Mouse (Mus musculus) MN1 (cell line): Measurements from ENCODE around the gene Uvrag.

Source experiments
- DNase-seq: peaks from one replicate; pipeline ENCODE4 v3.0.0-alpha.2; 2016; ENCODE audit warnings: low spot score

Uvrag gene

GRCm38 (mm10) chr7:99059934-99060333 lies 81.0 kb downstream of the Uvrag start:
- no peak for DNase-seq

GRCm38 (mm10) chr7:99057053-99057630 lies 83.8 kb downstream of the Uvrag start:
- peak; percentile 76 for DNase-seq

- DNase-seq, result no peak
Observed at GRCm38 (mm10) chr7:99053626-99054025, 87.3 kb downstream of the Uvrag start.

DNA sequence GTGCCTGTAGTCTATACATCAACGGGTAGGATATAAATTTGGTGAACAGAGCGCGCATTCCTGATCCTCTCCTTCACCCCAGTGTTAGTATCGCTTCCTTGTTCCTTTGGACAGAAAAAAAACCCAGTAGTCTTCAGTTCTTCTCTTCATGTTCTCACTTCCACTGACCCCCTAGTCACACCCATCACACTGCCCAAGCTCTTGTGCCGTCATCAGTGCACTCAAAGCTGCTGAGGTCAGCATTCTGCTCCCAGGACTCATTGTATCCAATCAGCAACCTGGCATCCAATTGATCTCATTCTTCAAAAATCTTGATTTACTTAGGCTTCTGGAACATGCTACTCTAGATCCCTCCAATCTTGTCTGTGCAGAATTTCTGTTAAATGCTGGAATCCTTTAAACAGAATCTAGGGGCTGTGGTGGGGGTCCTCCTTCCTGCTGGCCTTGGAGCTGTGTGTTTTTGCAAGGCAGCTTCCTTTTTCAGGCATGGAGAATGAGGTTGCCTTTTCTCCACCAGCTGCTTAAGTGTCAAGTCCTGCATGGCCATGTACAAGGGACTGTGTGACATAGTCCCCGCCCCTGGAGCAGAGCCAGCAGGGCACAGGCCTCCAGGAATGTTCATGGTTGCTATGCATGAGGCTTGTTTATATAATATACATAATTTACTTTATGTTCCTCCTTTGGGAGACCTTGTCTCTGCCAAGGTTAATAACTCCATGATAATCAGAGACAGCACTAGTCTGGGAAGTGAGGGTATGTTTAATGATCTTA lies 88.3 kb downstream of the Uvrag start:
- DNase-seq, result no peak

- no peak for DNase-seq
Observed at GRCm38 (mm10) chr7:99050882-99051281, 90.1 kb downstream of the Uvrag start.

DNA sequence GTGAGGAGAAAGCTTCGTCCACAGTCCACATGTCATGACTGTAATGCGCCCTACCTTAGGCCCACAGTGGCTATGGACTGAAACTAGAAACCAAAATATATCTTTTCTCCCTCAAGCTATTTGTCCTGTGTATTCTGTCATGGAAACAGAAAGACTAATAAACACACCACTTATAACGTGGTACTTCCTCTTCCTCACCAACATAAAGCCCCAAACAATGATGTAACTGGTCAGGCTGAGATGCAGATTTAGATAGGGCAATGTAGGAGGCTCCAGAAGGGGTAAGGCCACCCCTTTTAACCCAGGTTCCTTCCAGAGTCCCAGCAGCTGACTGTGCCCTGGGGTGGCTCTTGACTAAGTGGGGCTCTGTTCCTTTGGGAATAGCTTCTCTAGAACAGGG lies 91.0 kb downstream of the Uvrag start:
- no peak for DNase-seq

DNA sequence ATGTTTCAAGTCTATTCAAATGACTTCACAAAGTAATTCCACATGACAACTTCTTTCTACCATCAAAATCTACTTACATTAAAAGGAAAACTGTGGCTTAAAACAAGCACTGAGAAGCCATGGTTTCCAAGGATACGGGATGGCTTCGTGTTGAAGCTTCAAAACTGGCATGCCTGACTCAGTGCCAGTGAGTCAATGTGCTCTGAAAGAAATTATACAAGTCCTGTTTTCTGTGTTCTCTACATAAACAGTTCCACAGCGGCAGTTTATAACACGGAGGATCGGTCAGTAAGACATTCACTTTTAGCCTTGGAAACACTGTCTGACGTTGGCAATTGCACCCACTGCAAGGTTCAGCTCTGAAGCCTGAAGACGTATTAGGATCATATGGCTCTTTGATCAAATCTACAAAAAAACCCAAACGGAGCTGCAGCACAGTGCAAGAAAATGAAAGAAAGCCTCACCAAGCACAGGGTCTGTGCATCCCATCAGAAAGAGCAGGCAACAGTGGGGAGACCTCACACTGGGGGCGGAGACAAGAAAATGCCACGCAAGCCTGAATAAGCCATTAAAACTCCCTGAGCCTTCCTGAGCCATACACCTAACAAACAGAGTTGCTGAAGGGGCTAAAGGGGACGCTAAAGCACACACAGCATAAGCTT lies 94.3 kb downstream of the Uvrag start:
- DNase-seq, result no peak

DNA sequence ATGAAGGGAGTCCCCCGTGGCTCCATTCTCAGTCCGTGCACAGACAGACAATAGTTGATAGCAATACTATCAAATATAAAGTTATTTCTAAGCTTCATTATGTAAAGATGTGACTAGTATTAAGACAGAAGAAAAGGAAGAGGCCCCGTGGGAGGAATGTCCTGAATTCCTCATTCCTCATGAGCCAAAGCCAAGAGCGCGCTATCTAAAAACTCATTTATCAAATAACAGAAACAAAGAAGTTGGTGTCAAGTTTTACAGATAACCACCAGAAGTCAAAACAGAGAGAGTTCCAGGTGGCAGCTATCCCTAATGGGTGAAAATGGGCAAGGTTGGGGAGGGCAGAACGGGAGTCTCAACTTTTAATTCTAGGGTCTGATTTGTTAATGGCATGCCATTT lies 95.4 kb downstream of the Uvrag start:
- DNase-seq, result no peak

DNA sequence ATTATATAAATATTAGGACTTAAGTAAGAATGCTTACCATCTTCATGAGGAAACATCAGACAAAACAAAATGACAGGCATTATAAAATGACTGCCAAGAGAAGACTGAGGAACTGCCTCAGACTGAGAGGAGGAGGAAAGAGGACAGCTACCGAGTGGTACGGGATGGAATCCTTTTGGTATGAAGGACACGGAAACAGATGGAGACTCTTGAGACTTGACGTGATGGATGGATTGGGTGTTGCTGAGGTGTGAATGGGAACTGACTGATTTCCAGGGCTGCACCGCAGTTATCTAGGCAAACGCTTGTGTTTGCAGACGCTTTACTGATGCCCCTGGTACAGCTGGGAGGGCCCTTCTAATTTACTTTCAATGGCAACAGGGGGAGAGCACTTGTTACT lies 97.0 kb downstream of the Uvrag start:
- DNase-seq, result no peak

GRCm38 (mm10) chr7:99043322-99043721 lies 97.6 kb downstream of the Uvrag start:
- DNase-seq, result no peak

DNA sequence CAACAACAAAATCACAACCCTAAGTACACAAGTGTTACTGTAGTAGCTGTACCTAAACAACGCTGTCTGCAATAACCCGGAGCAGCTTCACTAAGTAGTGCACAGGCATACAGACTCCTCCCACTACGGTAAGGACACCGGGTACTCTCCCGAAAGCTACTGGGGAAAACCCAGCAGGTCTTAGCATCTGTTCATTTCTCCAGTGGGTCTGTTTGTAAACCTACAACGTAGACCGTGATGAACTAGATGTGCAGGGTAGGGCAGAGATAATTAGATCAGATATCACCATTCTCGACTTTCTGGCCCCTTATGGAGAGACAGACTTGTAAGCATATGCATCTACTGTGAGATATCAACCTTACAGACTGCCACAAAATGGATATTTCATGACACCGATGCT lies 99.1 kb downstream of the Uvrag start:
- DNase-seq, result peak; percentile 31

DNA sequence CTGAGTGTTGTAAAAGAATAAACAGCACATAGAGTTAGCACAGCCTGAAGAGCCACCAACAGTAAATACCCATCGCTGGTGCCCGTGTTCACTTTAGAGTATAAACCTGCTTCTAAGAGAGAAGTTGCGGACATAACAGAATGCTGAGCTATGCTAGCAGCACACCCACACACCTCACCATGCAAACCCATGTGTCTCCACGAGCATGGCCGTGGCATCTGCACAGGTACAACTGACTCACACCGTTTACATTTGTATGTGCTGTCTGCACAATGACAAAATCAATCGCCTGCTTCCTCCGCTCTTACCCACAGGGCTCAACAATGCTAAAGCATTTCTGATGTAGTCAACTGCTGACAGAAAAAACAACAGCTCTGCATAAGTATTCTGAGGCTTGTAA lies 101.0 kb downstream of the Uvrag start:
- DNase-seq, result no peak

GRCm38 (mm10) chr7:99036284-99036683 lies 104.7 kb downstream of the Uvrag start:
- no peak for DNase-seq

DNA sequence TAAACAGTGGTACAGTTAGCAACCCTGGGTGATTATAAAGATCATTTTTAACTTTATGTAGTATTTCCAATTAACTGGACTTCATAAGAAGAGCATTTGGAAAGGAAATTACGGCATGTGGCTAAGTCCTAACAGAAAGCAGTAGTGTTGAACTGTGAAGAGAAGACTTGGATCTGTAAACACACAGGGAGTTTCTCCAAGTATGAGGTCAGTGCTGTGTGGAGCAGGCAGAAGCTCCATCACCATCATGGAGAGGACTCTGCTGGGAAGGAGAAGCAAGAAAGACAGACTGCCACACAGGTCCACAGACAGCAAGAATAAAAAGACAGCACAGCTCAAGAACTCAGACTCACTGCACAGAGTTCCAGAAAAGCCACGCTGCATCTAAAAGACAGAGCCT lies 106.0 kb downstream of the Uvrag start:
- DNase-seq, result no peak

DNA sequence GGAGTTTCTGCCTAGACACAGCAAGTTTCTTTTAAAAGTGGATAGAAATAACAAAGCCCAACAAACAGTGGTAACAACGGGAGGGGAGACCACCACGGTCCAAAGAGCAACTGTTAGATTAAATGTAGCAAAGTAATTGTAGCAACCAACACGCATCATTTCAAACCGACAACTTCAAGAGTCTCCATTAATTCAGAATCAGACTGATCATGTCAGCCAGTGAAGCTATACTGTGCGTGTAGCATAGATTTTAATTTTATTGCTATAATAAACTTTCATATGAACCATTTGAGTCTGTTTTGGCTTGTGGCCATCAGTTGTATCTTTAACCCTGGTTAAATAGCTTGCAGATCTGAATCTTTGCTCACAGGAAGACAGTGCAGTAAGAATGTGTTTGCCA lies 107.1 kb downstream of the Uvrag start:
- DNase-seq, result no peak

DNA sequence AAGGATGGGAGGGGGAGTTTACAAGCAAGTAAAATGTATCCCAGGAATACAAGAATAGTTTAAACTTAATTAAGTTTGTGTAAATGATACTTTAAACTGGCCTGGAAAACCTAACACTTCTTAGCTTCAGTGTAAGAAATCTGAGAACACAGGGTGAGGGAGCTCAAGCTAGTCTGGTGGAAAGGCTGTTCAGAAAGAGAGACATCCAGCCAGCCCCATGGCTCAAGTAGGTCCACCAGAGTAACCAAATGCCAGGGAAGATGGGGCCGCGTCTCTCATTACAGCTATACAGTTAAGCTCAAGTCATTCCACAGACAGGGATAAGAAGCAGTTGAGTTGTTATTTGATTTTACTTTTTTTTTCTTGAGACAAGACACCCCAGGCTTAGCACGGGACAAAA lies 107.6 kb downstream of the Uvrag start:
- no peak for DNase-seq

GRCm38 (mm10) chr7:99032051-99032450 lies 108.9 kb downstream of the Uvrag start:
- no peak for DNase-seq

DNA sequence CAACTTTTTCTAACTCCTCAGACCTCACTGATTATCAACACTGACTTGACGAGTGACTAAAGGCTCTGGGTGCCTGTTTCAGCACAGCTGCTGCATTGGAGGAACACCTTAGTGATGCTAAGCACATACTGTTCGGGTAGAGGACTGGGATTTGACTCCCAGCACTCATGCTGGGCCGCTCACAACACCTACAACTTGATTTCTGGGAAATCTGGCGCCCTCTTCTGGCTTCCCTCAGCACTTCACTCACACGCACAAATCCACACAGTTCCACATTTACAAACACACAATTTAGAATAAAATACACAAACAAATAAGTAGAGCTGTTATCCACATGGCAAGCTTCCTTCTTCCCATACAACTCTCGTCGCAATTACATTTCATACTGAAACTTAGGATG lies 112.8 kb downstream of the Uvrag start:
- no peak for DNase-seq

- no peak for DNase-seq
Observed at GRCm38 (mm10) chr7:99027185-99027584, 113.8 kb downstream of the Uvrag start.

GRCm38 (mm10) chr7:99025989-99026388 lies 115.0 kb downstream of the Uvrag start:
- no peak for DNase-seq

- DNase-seq, result no peak
Observed at GRCm38 (mm10) chr7:99025265-99025664, 115.7 kb downstream of the Uvrag start.

DNA sequence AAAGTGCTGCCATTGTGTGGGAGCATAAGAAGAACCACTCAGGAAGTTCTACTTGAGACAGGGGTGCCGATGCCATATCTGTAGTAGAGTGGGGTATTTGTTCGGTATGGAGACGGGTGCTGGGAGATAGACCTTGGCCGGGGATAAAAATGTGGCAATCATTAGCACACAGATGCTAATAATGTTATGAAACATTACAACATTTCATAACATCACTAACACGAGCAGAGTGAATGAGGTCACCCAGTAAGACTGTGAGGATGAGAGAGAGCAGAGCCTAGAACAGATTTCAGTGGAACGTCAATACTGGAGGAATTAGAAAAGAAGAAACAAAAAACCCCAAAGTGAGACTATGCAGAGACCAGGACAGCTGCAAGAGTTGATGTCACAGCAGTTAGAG lies 116.2 kb downstream of the Uvrag start:
- DNase-seq, result no peak

- peak; percentile 15 for DNase-seq
Observed at GRCm38 (mm10) chr7:99023931-99024330, 117.0 kb downstream of the Uvrag start.
